Mouse (Mus musculus) C2C12 (cell line): ENCODE measurements around the gene Diras1.

ENCODE experiments used
- CEBPB ChIP-seq: IDR thresholded peaks from one replicate; pipeline ENCODE4 v1.6.1; 2011; ENCODE audit warnings: low read depth, mild to moderate bottlenecking, control low read depth, moderate library complexity
- CTCF ChIP-seq: IDR thresholded peaks from one replicate; pipeline ENCODE4 v1.5.1; 2011; ENCODE audit not compliant: control insufficient read depth, insufficient read depth, insufficient read length
- FOSL1 ChIP-seq: IDR thresholded peaks from one replicate; pipeline ENCODE4 v1.8.0; 2011; ENCODE audit warnings: mild to moderate bottlenecking, low read length; ENCODE audit not compliant: poor library complexity, insufficient read depth, severe bottlenecking
- MAX ChIP-seq: IDR thresholded peaks from one replicate; pipeline ENCODE4 v1.6.1; 2011; ENCODE audit warnings: mild to moderate bottlenecking, control low read depth
- MYOD1 ChIP-seq: IDR thresholded peaks from one replicate; pipeline ENCODE4 v1.6.1; 2011; ENCODE audit warnings: low read depth; ENCODE audit not compliant: control insufficient read depth, insufficient read length
- MYOG ChIP-seq: IDR thresholded peaks from one replicate; pipeline ENCODE4 v1.6.1; 2011; ENCODE audit not compliant: control insufficient read depth, insufficient read length; ENCODE audit errors: extremely low read depth
- USF1 ChIP-seq: IDR thresholded peaks from one replicate; pipeline ENCODE4 v1.6.1; 2011; ENCODE audit warnings: low read depth, mild to moderate bottlenecking, control low read depth, moderate library complexity

DNA sequence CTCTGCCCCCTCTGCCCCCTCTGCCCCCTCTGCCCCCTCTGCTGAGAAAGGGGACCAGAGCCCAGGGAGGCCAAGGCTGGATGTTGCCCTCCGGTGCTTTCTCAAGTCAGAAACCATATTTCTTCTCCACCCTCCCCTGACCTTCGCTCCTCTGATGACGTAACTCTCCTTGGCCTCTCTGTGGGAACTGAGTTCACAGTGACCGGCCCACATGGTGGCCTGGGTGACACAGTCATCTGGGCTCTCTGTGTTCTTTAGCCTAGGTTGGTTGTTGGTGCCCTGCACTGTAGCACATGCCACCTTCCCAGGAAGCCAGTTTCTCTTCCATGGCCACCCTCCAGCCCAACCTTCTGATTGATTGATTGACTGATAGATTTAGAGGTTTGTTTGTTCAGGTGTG is 43.1 kb downstream of the Diras1 start:
- TF ChIP-seq MYOD1 (no peak), CEBPB (no peak), CTCF (no peak), USF1 (no peak), FOSL1 (no peak), MAX (no peak), MYOG (no peak)
